Mouse (Mus musculus): ENCODE results near the gene Lypd5. TPM values are rescaled to one million over a fixed set of nuclear protein-coding genes. Genes with fewer than 3 reads are reported as not detected.

Lypd5 gene
- polyA plus RNA-seq, 1 experiment from 2014 or later = not detected

GRCm38 (mm10) chr7:24364827-24365226 lies 15.8 kb downstream of the Lypd5 start:
- H3K9ac ChIP-seq (replicated peaks) = no peak overlapping the region
- peak; percentile 78; the same call in 1 of the 2 replicates for ATAC-seq (ENCODE audit: low FRiP score, low read depth)
- H3K4me3 ChIP-seq = no peak overlapping the region
- H3K4me1 ChIP-seq = no peaks in the 10 kb centered on the region
- peaks cover 13% of the 10 kb centered on the region for H3K27me3 ChIP-seq
- H3K9me3 ChIP-seq = no peaks in the 10 kb centered on the region
- H3K36me3 ChIP-seq = no peaks in the 10 kb centered on the region
- 27% methylated on average over 10 of the region's 10 CpGs for whole genome bisulfite sequencing
- H3K4me2 ChIP-seq (replicated peaks) = no peak overlapping the region
- H3K27ac ChIP-seq (replicated peaks) = no peak overlapping the region

DNA sequence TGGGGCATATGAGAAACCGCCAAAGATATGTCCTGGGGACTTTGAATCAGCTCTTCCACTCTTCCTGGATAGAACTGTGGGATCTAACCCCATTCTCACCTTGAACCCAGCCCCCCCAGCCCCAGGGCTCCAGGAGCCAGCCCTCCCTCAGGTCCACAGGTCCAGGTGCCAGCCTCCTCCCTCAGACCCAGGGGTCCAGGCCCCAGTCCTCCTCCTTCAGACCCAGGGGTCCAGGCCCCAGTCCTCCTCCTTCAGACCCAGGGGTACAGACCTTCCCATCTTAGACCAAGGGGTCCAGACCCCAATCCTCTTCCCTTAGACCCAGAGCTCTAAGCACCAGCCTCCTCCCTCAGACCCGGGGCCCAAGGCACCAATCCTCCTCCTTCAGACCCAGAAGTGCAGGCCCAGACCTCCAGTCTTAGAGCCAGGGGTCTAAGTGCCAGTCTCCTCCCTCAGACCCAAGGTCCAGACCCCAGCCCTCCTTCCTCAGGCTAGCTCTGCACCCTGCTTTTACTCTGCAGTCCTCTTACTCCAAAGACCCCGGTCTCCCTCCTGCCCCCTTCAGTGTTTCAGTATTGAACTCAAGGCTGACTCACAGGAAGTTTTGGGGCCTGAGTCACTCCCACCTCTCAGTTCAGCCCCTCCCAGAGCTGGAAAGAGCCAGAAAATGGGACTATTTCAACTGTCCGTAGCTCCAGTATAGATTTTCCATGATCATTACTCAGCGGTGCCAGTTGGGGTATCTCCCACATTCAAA lies 16.4 kb downstream of the Lypd5 start:
- WGBS = 81% methylated on average over 5 of the region's 5 CpGs

DNA sequence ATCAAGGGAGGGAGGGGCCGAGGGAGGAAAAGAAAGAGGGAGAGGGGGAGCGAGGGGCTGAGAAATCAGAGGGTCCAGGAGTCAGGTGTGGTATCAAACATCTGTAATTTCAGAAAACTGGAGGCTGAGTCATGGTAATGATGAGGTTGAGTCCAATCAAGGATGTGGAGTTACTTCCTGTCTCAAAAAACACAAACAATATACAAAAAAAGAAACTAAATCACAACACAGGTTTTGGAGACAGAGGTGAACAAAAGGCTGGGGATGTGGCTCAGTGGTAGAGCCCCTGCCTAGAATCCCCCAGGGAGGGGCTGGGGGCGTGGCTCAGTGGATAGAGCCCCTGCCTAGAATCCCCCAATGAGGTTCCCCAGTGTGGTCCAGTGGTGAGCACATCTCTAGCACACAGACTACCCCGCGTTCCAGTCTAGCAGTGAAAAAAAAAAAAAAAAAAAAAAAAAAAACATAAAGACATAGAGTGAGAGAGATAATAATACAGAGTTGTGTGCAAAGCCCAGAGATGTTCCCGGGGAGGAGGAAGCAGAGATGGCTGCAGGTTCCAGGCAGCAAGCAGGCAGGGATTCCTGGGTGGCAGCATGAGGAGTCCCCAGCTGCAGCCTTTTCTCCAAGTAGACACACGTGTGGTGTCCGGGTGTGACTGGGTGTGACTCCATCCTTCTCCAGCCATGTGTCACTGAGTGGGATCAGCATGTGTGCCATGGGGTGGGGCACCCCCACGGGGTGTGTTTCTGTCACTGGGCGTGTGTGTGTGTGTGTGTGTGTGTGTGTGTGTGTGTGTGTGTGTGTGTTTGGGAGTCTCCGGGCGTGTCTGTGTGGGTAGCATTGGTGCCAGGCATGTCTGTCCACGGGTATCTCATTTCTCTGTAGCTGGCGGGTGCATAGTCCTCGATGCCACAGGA lies 18.0 kb downstream of the Lypd5 start:
- Histone ChIP-seq H3K36me3 (no peaks in the 10 kb centered on the region), H3K4me3 (no peak overlapping the region), H3K9ac (replicated peaks) (no peak overlapping the region), H3K27ac (replicated peaks) (no peak overlapping the region), H3K4me2 (replicated peaks) (no peak overlapping the region), H3K4me1 (no peaks in the 10 kb centered on the region), H3K9me3 (no peaks in the 10 kb centered on the region), H3K27me3 (peaks cover 14% of the 10 kb centered on the region)
- ATAC-seq (ENCODE audit: low FRiP score, low read depth) = no peak
- WGBS = 78% methylated on average over 15 of the region's 15 CpGs

More for the DNA sequence above, 16.4 kb downstream of the Lypd5 start:
- Histone ChIP-seq H3K27ac (replicated peaks) (no peak overlapping the region), H3K36me3 (no peaks in the 10 kb centered on the region), H3K9ac (replicated peaks) (no peak overlapping the region), H3K4me3 (no peak overlapping the region), H3K4me2 (replicated peaks) (no peak overlapping the region), H3K9me3 (no peaks in the 10 kb centered on the region), H3K4me1 (no peaks in the 10 kb centered on the region), H3K27me3 (peaks cover 16% of the 10 kb centered on the region)
- peak; percentile 55; the same call in 1 of the 2 replicates for ATAC-seq (ENCODE audit: low FRiP score, low read depth)

- H3K9ac ChIP-seq (replicated peaks) = no peak overlapping the region
These were observed 19.2 kb downstream of the Lypd5 start for GRCm38 (mm10) chr7:24368226-24368625.

DNA sequence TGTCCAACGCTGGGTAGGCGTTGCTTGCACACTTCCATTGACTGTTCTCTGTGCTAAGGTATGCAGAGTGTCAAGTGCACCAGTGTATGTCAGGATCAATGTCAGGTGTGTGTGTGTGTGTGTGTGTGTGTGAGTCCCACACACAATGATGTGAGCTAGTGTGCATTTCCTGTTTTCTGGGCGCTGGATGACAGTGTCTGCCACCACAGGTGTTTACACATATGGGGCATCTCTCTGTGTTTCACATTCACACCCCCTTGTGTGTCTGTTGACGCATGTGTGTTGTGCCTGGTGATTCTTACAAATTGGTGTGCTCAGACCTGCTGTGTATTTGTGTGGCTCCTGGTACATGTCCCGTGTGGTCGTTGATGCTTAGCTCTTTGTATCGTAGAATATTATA lies 19.9 kb downstream of the Lypd5 start:
- Histone ChIP-seq H3K27me3 (peaks cover 3% of the 10 kb centered on the region; the same call in 1 of the 2 replicates), H3K9me3 (no peaks in the 10 kb centered on the region), H3K4me1 (peaks cover 8% of the 10 kb centered on the region), H3K9ac (replicated peaks) (no peak overlapping the region), H3K4me2 (replicated peaks) (no peak overlapping the region), H3K27ac (replicated peaks) (no peak overlapping the region), H3K4me3 (no peak overlapping the region), H3K36me3 (no peaks in the 10 kb centered on the region)
- no peak for ATAC-seq (ENCODE audit: low FRiP score, low read depth)
- WGBS = 90% methylated on average over 7 of the region's 7 CpGs

More at GRCm38 (mm10) chr7:24368226-24368625, 19.2 kb downstream of the Lypd5 start:
- Histone ChIP-seq H3K27me3 (peaks cover 8% of the 10 kb centered on the region; the same call in 1 of the 2 replicates), H3K9me3 (no peaks in the 10 kb centered on the region), H3K4me2 (replicated peaks) (no peak overlapping the region), H3K4me1 (peaks cover 2% of the 10 kb centered on the region), H3K36me3 (no peaks in the 10 kb centered on the region), H3K4me3 (no peak overlapping the region), H3K27ac (replicated peaks) (no peak overlapping the region)
- WGBS = 83% methylated on average over 4 of the region's 4 CpGs
- no peak for ATAC-seq (ENCODE audit: low FRiP score, low read depth)

DNA sequence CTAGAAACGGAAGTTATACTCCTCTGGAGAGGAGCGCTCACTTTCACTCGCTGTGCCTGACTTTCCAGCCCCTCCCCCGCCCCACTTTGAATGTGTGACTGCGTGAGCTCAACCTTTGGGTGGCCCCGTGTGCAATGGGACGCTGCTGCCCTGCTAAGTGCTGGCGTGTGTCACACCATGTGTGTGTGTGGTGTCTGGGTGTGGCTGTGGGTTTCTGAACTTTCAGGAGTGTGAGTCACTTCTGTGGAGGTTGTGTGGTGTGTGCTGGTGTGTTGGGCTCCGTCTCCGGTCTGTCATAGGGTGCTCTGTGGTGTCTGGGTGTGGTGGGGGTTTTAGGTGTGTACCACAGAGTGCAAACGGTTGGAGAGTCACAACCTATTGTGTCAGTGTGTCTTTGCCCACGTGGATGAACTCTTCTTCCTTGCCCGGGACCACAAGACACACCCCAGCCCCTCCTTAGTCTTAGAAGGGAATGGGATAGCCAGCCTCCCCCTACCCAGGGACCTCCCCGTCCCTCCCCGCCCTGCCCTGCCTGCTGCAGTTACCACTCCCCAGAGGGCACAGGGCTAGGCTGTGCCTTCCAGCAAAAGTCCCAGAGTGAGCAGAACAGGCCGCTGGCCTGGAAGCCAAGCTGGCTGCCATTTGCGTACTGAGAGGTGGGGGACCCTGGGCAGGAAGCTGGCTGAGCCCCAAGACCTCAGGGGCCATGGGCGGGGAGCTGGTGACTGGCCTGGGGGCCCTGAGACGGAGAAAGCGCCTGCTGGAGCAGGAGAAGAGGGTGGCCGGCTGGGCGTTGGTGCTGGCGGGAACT lies 20.9 kb downstream of the Lypd5 start, which contains the start of gene Kcnn4:
Gene Kcnn4, plus strand, starts transcription at position 533 of the 811 bp plus-strand sequence.
- H3K4me1 ChIP-seq = peaks cover 8% of the 10 kb centered on the region
- H3K4me2 ChIP-seq (replicated peaks) = no peak within 1 kb of the TSS
- no peaks in the 10 kb centered on the region for H3K36me3 ChIP-seq
- H3K4me3 ChIP-seq = no peak within 1 kb of the TSS
- ATAC-seq (ENCODE audit: low FRiP score, low read depth) = no peak
- 47% methylated on average over 23 of the region's 23 CpGs for WGBS
- H3K9ac ChIP-seq (replicated peaks) = no peak within 1 kb of the TSS
- H3K27me3 ChIP-seq = 0 out of 2 replicates have a peak, but pooled peaks cover 3% of the 10 kb centered on the region
- H3K9me3 ChIP-seq = no peaks in the 10 kb centered on the region
- no peak within 1 kb of the TSS for H3K27ac ChIP-seq (replicated peaks)

DNA sequence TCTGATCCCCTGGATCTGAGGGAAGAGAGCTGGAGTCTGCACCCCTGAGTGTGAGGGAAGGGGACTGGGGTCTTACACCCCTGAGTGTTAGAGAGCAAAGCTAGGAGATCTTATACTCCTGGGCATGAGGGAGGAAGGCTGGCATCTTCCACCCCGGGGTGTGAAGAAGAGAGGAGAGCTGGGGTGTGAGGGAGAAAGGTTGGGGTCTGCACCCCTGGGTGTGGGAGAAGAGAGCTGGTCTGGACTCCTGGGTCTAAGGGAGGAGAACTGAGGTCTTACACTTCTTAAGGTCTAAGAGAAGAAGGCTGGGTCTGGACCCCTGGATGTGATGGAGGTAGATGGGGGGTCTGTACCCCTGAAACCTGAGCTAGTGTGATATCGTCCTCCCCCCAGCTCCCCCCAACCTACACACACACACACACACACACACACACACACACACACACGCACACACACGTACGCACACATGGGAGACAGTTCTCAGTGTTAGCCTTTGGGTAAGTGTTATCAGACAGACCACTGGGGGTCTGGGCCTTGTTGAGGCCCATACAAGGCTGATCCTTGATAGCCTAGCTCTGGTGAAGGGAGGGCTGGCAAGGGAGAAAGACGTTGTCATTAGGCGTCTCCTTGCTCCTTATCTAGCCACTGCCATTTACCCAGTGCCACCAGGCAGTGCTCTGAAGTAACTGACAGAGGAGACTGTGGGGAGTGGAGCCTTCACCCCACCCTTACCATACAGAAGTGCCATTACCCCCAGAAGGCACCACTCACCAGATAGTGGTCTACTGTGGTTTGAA lies 22.2 kb downstream of the Lypd5 start:
- Histone ChIP-seq H3K9ac (replicated peaks) (no peak overlapping the region), H3K27me3 (0 out of 2 replicates have a peak, but pooled peaks cover 3% of the 10 kb centered on the region), H3K4me2 (replicated peaks) (no peak overlapping the region), H3K36me3 (no peaks in the 10 kb centered on the region), H3K27ac (replicated peaks) (no peak overlapping the region), H3K4me1 (peaks cover 8% of the 10 kb centered on the region), H3K4me3 (no peak overlapping the region), H3K9me3 (no peaks in the 10 kb centered on the region)
- ATAC-seq (ENCODE audit: low FRiP score, low read depth) = no peak
- 78% methylated on average over 6 of the region's 7 CpGs for WGBS

DNA sequence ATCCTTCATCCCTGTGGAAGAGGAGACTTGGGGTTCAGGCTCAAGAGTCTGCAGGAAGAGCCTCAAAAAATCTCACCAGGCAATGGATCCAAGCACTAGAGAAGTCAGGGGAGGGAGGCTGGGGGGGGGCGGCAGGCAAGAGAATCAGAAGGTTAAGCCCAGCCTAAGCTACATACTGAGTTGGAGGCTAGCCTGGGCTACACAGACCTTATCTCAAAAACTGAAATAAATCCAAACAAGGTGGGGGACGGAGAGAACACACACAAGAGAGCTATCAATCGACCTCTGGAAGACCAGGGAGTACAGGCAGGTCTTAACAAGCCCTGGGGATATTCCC lies 22.8 kb downstream of the Lypd5 start:
- H3K4me3 ChIP-seq = no peak overlapping the region
- ATAC-seq (ENCODE audit: low FRiP score, low read depth) = no peak
- WGBS = 67% methylated on average over 3 of the region's 3 CpGs
- no peaks in the 10 kb centered on the region for H3K36me3 ChIP-seq
- no peak overlapping the region for H3K4me2 ChIP-seq (replicated peaks)
- H3K9me3 ChIP-seq = no peaks in the 10 kb centered on the region
- peaks cover 8% of the 10 kb centered on the region for H3K4me1 ChIP-seq
- H3K27me3 ChIP-seq = peaks cover 8% of the 10 kb centered on the region
- no peak overlapping the region for H3K27ac ChIP-seq (replicated peaks)
- no peak overlapping the region for H3K9ac ChIP-seq (replicated peaks)

DNA sequence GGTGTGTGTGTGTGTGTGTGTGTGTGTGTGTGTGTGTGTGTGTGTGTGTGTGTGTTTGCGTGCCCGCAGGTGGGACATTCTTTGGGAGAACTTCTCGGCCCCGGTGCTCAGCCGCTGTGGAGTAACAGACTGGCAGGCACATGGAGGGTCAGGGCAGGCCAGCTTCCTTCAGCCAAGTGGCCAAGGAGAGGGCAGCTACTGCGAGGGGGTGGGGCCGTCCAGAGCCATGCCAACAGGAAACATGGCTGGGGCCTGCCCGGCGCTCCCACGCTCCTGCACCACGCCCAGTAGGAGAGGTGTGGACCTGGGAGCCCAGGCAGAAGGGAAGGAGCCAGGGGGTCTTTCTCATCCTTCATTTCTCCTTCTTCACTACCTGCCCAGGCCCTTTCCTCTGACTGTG lies 23.3 kb downstream of the Lypd5 start:
- peaks cover 13% of the 10 kb centered on the region for H3K4me1 ChIP-seq
- peaks cover 13% of the 10 kb centered on the region for H3K27me3 ChIP-seq
- H3K9me3 ChIP-seq = no peaks in the 10 kb centered on the region
- no peak overlapping the region for H3K27ac ChIP-seq (replicated peaks)
- H3K4me3 ChIP-seq = no peak overlapping the region
- H3K9ac ChIP-seq (replicated peaks) = no peak overlapping the region
- ATAC-seq (ENCODE audit: low FRiP score, low read depth) = no peak
- H3K36me3 ChIP-seq = no peaks in the 10 kb centered on the region
- 82% methylated on average over 9 of the region's 11 CpGs for WGBS
- H3K4me2 ChIP-seq (replicated peaks) = no peak overlapping the region

GRCm38 (mm10) chr7:24372786-24373185 lies 23.8 kb downstream of the Lypd5 start:
- WGBS = 70% methylated on average over 4 of the region's 4 CpGs
- Histone ChIP-seq H3K4me2 (replicated peaks) (no peak overlapping the region), H3K27ac (replicated peaks) (no peak overlapping the region), H3K9me3 (no peaks in the 10 kb centered on the region), H3K27me3 (peaks cover 17% of the 10 kb centered on the region), H3K4me3 (no peak overlapping the region), H3K36me3 (no peaks in the 10 kb centered on the region), H3K9ac (replicated peaks) (no peak overlapping the region), H3K4me1 (peaks cover 14% of the 10 kb centered on the region)
- no peak for ATAC-seq (ENCODE audit: low FRiP score, low read depth)
